Mouse (Mus musculus) liver, postnatal 0 days (tissue): ENCODE measurements around the gene Gm20532. TPM values are rescaled to one million over a fixed set of nuclear protein-coding genes. Genes with fewer than 3 reads are reported as not detected.

ENCODE experiments used
- ATAC-seq: fragments of 200-750 bp; cut with Nextera tagmentation; 2 replicates; pipeline ENCODE4 v1.8.0; 2017; ENCODE audit warnings: mild to moderate bottlenecking, moderate library complexity
- DNase-seq: peaks from one replicate; pipeline ENCODE4 v3.0.0-alpha.2; 2016
- H3K27ac ChIP-seq: fragments of 300-500 bp; sonication (generic); 2 replicates; pipeline ENCODE4 v1.5.1; 2014; ENCODE audit warnings: antibody characterized with exemption, moderate library complexity, mild to moderate bottlenecking, low read depth
- H3K27me3 ChIP-seq: fragments of 300-500 bp; sonication (generic); 2 replicates; pipeline ENCODE4 v1.6.1; 2014; ENCODE audit warnings: low read length, control low read depth, mixed read lengths; ENCODE audit not compliant: insufficient read depth
- H3K36me3 ChIP-seq: fragments of 300-500 bp; sonication (generic); replicated peaks from 2 replicates; pipeline ENCODE4 v1.6.1; 2014; ENCODE audit warnings: mild to moderate bottlenecking, control low read depth, low read length, moderate library complexity, mixed read lengths; ENCODE audit not compliant: insufficient read depth
- H3K4me1 ChIP-seq: fragments of 300-500 bp; sonication (generic); 2 replicates; pipeline ENCODE4 v1.6.1; 2014; ENCODE audit warnings: antibody characterized with exemption, mild to moderate bottlenecking, control low read depth; ENCODE audit not compliant: insufficient read depth
- H3K4me2 ChIP-seq: fragments of 300-500 bp; sonication (generic); 2 replicates; pipeline ENCODE4 v1.6.1; 2014; ENCODE audit warnings: low read depth, mild to moderate bottlenecking, low read length, moderate library complexity, mixed read lengths
- H3K4me3 ChIP-seq: fragments of 300-500 bp; sonication (generic); 2 replicates; pipeline ENCODE4 v1.5.1; 2014; ENCODE audit warnings: low read depth, low read length
- H3K9ac ChIP-seq: fragments of 300-500 bp; sonication (generic); replicated peaks from 2 replicates; pipeline ENCODE4 v1.6.1; 2014; ENCODE audit warnings: mild to moderate bottlenecking, moderate library complexity
- H3K9me3 ChIP-seq: fragments of 300-500 bp; sonication (generic); 2 replicates; pipeline ENCODE4 v1.6.1; 2016; ENCODE audit warnings: mild to moderate bottlenecking, control low read depth, low read length, mixed read lengths
- CTCF ChIP-seq: sonication (generic); IDR thresholded peaks from 2 replicates; pipeline ENCODE4 v1.5.1; 2016; ENCODE audit warnings: antibody characterized with exemption, low read depth
- EP300 ChIP-seq: IDR thresholded peaks from 2 replicates; pipeline ENCODE4 v1.6.1; 2016; ENCODE audit warnings: antibody characterized with exemption, low read depth, mild to moderate bottlenecking
- WGBS: fragments of 180-500 bp; shearing (Covaris S2); extraction: QIAGEN DNeasy Blood & Tissue Kit; methylation state at CpG from one replicate; pipeline ENCODE4 v1.1.7; 2014; ENCODE audit not compliant: insufficient replicate concordance; 5-methylcytosine and 5-hydroxymethylcytosine counted together
- polyA plus RNA-seq: library from polyadenylated mRNA; unstranded; fragments of >200 nt; fragmentation: Nextera tagmentation; extraction: Ambion mirVana; gene quantifications from 2 replicates; pipeline ENCODE4 v1.2.1, GENCODE M21; 2015

The Gm20532 gene
- polyA plus RNA-seq, 1 experiment from 2014 or later: not detected

- peak overlapping the region; percentile 20; the same call in 1 of the 2 replicates for H3K4me2 ChIP-seq
- no peaks in the 10 kb centered on the region for H3K9me3 ChIP-seq
- TF ChIP-seq CTCF (no peak), EP300 (no peak)
- H3K27ac ChIP-seq: no peak overlapping the region
- 84% methylated on average over 10 of the region's 10 CpGs for WGBS
- DNase-seq (no peak), ATAC-seq (no peak)
- H3K36me3 ChIP-seq: peaks cover 18% of the 10 kb centered on the region
- H3K9ac ChIP-seq: no peak overlapping the region
- no peak overlapping the region for H3K4me3 ChIP-seq
- H3K4me1 ChIP-seq: peaks cover 8% of the 10 kb centered on the region
- H3K27me3 ChIP-seq: 0 out of 2 replicates have a peak, but pooled peaks cover 2% of the 10 kb centered on the region
Observed at GRCm38 (mm10) chr2:26589284-26589683, 2.8 kb downstream of the Gm20532 start.

GRCm38 (mm10) chr2:26590282-26590681 lies 3.8 kb downstream of the Gm20532 start:
- peaks cover 18% of the 10 kb centered on the region for H3K36me3 ChIP-seq
- no peaks in the 10 kb centered on the region for H3K9me3 ChIP-seq
- no peak overlapping the region for H3K9ac ChIP-seq
- peaks cover 15% of the 10 kb centered on the region for H3K4me1 ChIP-seq
- peak; percentile 17 for DNase-seq
- H3K27me3 ChIP-seq: 0 out of 2 replicates have a peak, but pooled peaks cover 2% of the 10 kb centered on the region
- no peak for TF ChIP-seq CTCF
- no peak for TF ChIP-seq EP300
- ATAC-seq: no peak
- H3K27ac ChIP-seq: no peak overlapping the region
- no peak overlapping the region for H3K4me3 ChIP-seq
- no peak overlapping the region for H3K4me2 ChIP-seq
- WGBS: 93% methylated on average over 7 of the region's 7 CpGs

- whole genome bisulfite sequencing: 82% methylated on average over 7 of the region's 7 CpGs
- TF ChIP-seq CTCF (no peak), EP300 (no peak)
- Histone ChIP-seq H3K9ac (no peak overlapping the region), H3K36me3 (peaks cover 22% of the 10 kb centered on the region), H3K4me2 (no peak overlapping the region), H3K4me3 (no peak overlapping the region), H3K4me1 (peaks cover 22% of the 10 kb centered on the region), H3K27me3 (no peaks in the 10 kb centered on the region), H3K9me3 (no peaks in the 10 kb centered on the region), H3K27ac (no peak overlapping the region)
- DNase-seq (no peak), ATAC-seq (no peak)
Observed at GRCm38 (mm10) chr2:26590962-26591361, 4.5 kb downstream of the Gm20532 start.

- WGBS: 78% methylated on average over 12 of the region's 12 CpGs
Observed at GRCm38 (mm10) chr2:26591416-26591815, 5.0 kb downstream of the Gm20532 start.

GRCm38 (mm10) chr2:26593211-26594021 lies 7.0 kb downstream of the Gm20532 start:
- H3K36me3 ChIP-seq: peaks cover 34% of the 10 kb centered on the region
- peaks cover 32% of the 10 kb centered on the region for H3K4me1 ChIP-seq
- no peak overlapping the region for H3K4me2 ChIP-seq
- H3K27me3 ChIP-seq: no peaks in the 10 kb centered on the region
- H3K9ac ChIP-seq: no peak overlapping the region
- no peak overlapping the region for H3K4me3 ChIP-seq
- WGBS: 58% methylated on average over 9 of the region's 9 CpGs
- H3K27ac ChIP-seq: no peak overlapping the region
- TF ChIP-seq CTCF: no peak
- TF ChIP-seq EP300: no peak
- ATAC-seq: 0 out of 2 replicates have a peak, but pooled peaks have one; percentile 1
- H3K9me3 ChIP-seq: no peaks in the 10 kb centered on the region
- no peak for DNase-seq

More at GRCm38 (mm10) chr2:26591416-26591815, 5.0 kb downstream of the Gm20532 start:
- DNase-seq (no peak), ATAC-seq (no peak)
- Histone ChIP-seq H3K9ac (no peak overlapping the region), H3K36me3 (peaks cover 26% of the 10 kb centered on the region), H3K4me1 (peaks cover 22% of the 10 kb centered on the region), H3K4me2 (no peak overlapping the region), H3K9me3 (no peaks in the 10 kb centered on the region), H3K27ac (no peak overlapping the region), H3K27me3 (no peaks in the 10 kb centered on the region), H3K4me3 (no peak overlapping the region)
- TF ChIP-seq EP300: no peak
- TF ChIP-seq CTCF: no peak

GRCm38 (mm10) chr2:26594022-26594346 lies 7.5 kb downstream of the Gm20532 start:
- H3K4me3 ChIP-seq: no peak overlapping the region
- H3K27ac ChIP-seq: no peak overlapping the region
- H3K4me2 ChIP-seq: no peak overlapping the region
- DNase-seq (peak; percentile 67), ATAC-seq (peak; percentile 22)
- TF ChIP-seq EP300: no peak
- TF ChIP-seq CTCF: peak; percentile 70
- no peaks in the 10 kb centered on the region for H3K9me3 ChIP-seq
- H3K27me3 ChIP-seq: no peaks in the 10 kb centered on the region
- H3K36me3 ChIP-seq: peaks cover 34% of the 10 kb centered on the region
- 47% methylated on average over 9 of the region's 9 CpGs for WGBS
- no peak overlapping the region for H3K9ac ChIP-seq
- H3K4me1 ChIP-seq: peaks cover 37% of the 10 kb centered on the region
